13 mouse cellular contexts compared by ENCODE assay signal in the genomic region with DNA sequence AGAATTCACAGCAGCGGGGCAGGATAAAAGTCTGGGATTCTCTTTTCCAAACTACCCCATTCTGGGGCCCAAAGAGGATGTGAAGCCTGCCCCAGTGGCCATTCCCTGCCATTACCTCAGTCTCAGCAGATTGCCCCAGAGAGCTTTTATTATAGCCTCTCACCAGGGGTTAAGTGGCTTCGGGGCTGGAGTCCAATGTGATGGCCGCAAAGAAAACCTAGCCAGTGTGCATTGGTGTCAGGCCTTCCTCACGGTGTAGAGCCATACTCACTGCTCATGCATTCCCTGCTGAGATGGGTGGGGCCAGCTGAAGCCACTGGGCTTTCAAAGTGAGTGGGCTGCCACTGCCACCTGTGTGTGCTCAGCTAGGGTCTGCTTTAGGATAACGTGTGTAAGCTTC.
DNase-seq lines count a peak whose midpoint lies in the region; ATAC-seq lines count a peak whose summit lies in the region.
"Had no signal": no experiment of that assay in that cellular context is flagged by ENCODE, and none has a peak within 500 bp of the region (broad histone marks: within the 10 kb centered on the region; RNA-seq: fewer than 3 reads in every experiment).

No protein-coding gene starts in this region.

- WGBS in heart, embryonic 12.5 days = 53% methylated on average over 5 of the region's 5 CpGs
- 41% methylated on average over 5 of the region's 5 CpGs for WGBS in lung, embryonic 15.5 days
- 26% methylated on average over 5 of the region's 5 CpGs for WGBS in limb, embryonic 12.5 days

- peaks cover 28% of the 10 kb centered on the region for H3K36me3 ChIP-seq in heart, embryonic 12.5 days
- peaks cover 5% of the 10 kb centered on the region; the same call in 1 of the 2 replicates for H3K36me3 ChIP-seq in lung, embryonic 15.5 days
- peaks cover 28% of the 10 kb centered on the region; the same call in 1 of the 2 replicates for H3K36me3 ChIP-seq in limb, embryonic 12.5 days
- H3K36me3 ChIP-seq: G1E had no signal

- no peak overlapping the region for H3K4me3 ChIP-seq in heart, embryonic 12.5 days
- no peak overlapping the region for H3K4me3 ChIP-seq in lung, embryonic 15.5 days
- no peak overlapping the region for H3K4me3 ChIP-seq in limb, embryonic 12.5 days (replicated peaks)
- H3K4me3 ChIP-seq: embryonic facial prominence, embryonic 12.5 days had no signal

- DNase-seq in heart, adult 18-20 months = no peak
- no peak for DNase-seq in lung, postnatal 36 days
- peak; percentile 38 for DNase-seq in WW6 (ENCODE audit: low read depth, low spot score)
- DNase-seq in layer of hippocampus, postnatal 14 days (ENCODE audit: low spot score in 2 of 2) = no peak
- DNase-seq in right cerebral cortex, postnatal 36 days (ENCODE audit: low spot score in 2 of 2) = no peak
- DNase-seq: kidney, adult 11 months; right cerebral cortex, postnatal 4 days; thymus, postnatal 4 days had no signal

- no peaks in the 10 kb centered on the region for H3K9me3 ChIP-seq in heart, embryonic 12.5 days (replicated peaks)
- H3K9me3 ChIP-seq in lung, embryonic 15.5 days = no peaks in the 10 kb centered on the region
- no peaks in the 10 kb centered on the region for H3K9me3 ChIP-seq in limb, embryonic 12.5 days
- H3K9me3 ChIP-seq: embryonic facial prominence, embryonic 12.5 days had no signal

- H3K9ac ChIP-seq in heart, embryonic 12.5 days = no peak overlapping the region
- H3K9ac ChIP-seq in lung, embryonic 15.5 days = no peak overlapping the region
- no peak overlapping the region for H3K9ac ChIP-seq in limb, embryonic 12.5 days (replicated peaks)
- H3K9ac ChIP-seq: embryonic facial prominence, embryonic 12.5 days had no signal

- no peak overlapping the region for H3K4me2 ChIP-seq in heart, embryonic 12.5 days
- no peak overlapping the region for H3K4me2 ChIP-seq in lung, embryonic 15.5 days
- no peak overlapping the region for H3K4me2 ChIP-seq in limb, embryonic 12.5 days
- H3K4me2 ChIP-seq: embryonic facial prominence, embryonic 12.5 days had no signal

- peaks cover 56% of the 10 kb centered on the region for H3K4me1 ChIP-seq in heart, embryonic 12.5 days (replicated peaks)
- H3K4me1 ChIP-seq in lung, embryonic 15.5 days = peaks cover 51% of the 10 kb centered on the region
- peaks cover 52% of the 10 kb centered on the region for H3K4me1 ChIP-seq in limb, embryonic 12.5 days (replicated peaks)

- no peak for ATAC-seq in heart, embryonic 12.5 days (ENCODE audit: insufficient number of reproducible peaks, low FRiP score)
- 0 out of 2 replicates have a peak, but pooled peaks have one; percentile 47 for ATAC-seq in lung, embryonic 15.5 days (ENCODE audit: borderline replicate concordance, extremely low read depth, low FRiP score, low TSS enrichment)
- ATAC-seq in limb, embryonic 12.5 days (ENCODE audit: insufficient number of reproducible peaks, insufficient read depth, low FRiP score, low TSS enrichment, low read depth) = no peak

- peak overlapping the region; percentile 58 for H3K27ac ChIP-seq in heart, embryonic 12.5 days (ENCODE audit: poor library complexity, severe bottlenecking)
- H3K27ac ChIP-seq in lung, embryonic 15.5 days = 0 out of 2 replicates have a peak overlapping the region, but pooled peaks have one; percentile 2
- H3K27ac ChIP-seq in limb, embryonic 12.5 days = 0 out of 2 replicates have a peak overlapping the region, but pooled peaks have one; percentile 0
- H3K27ac ChIP-seq: embryonic facial prominence, embryonic 12.5 days had no signal

- H3K27me3 ChIP-seq in heart, embryonic 12.5 days (replicated peaks) = no peaks in the 10 kb centered on the region
- no peaks in the 10 kb centered on the region for H3K27me3 ChIP-seq in lung, embryonic 15.5 days
- no peaks in the 10 kb centered on the region for H3K27me3 ChIP-seq in limb, embryonic 12.5 days
- H3K27me3 ChIP-seq: embryonic facial prominence, embryonic 12.5 days had no signal

Comparison
In these comparisons a context has a peak if more than half of its experiments do, and no peak if none do; other contexts are left out.
1. H3K27ac ChIP-seq: peak in every context shown above with its lines; median percentile 58 in heart, embryonic 12.5 days; 2 in lung, embryonic 15.5 days; 0 in limb, embryonic 12.5 days.